Mouse (Mus musculus) hindbrain, embryonic 10.5 days (tissue): Measurements from ENCODE around the gene Utrn. TPM values are rescaled to one million over a fixed set of nuclear protein-coding genes. Genes with fewer than 3 reads are reported as not detected.

Experiments
- DNase-seq: peaks from one replicate; pipeline ENCODE4 v3.0.0-alpha.2; 2017; ENCODE audit warnings: low spot score
- H3K27ac ChIP-seq: fragments of 300-500 bp; sonication (generic); 2 replicates; pipeline ENCODE4 v1.5.1; 2016; ENCODE audit warnings: mild to moderate bottlenecking, moderate library complexity
- H3K27me3 ChIP-seq: fragments of 300-500 bp; sonication (generic); 2 replicates; pipeline ENCODE4 v1.6.1; 2016; ENCODE audit warnings: mild to moderate bottlenecking; ENCODE audit not compliant: poor library complexity, insufficient read depth, severe bottlenecking
- H3K36me3 ChIP-seq: fragments of 300-500 bp; sonication (generic); 2 replicates; pipeline ENCODE4 v1.6.1; 2016; ENCODE audit warnings: mild to moderate bottlenecking, moderate library complexity
- H3K4me1 ChIP-seq: fragments of 300-500 bp; sonication (generic); replicated peaks from 2 replicates; pipeline ENCODE4 v1.6.1; 2016; ENCODE audit warnings: mild to moderate bottlenecking
- H3K4me3 ChIP-seq: fragments of 300-500 bp; sonication (generic); 2 replicates; pipeline ENCODE4 v1.5.1; 2016; ENCODE audit warnings: mild to moderate bottlenecking, moderate library complexity
- H3K9me3 ChIP-seq: fragments of 300-500 bp; sonication (generic); 2 replicates; pipeline ENCODE4 v1.6.1; 2016; ENCODE audit warnings: mild to moderate bottlenecking, moderate library complexity
- WGBS: fragments of 180-500 bp; shearing (Covaris S2); methylation state at CpG from one replicate; pipeline ENCODE4 v1.1.7; 2016; 5-methylcytosine and 5-hydroxymethylcytosine counted together
- polyA plus RNA-seq: library from polyadenylated mRNA; unstranded; fragments of >200 nt; fragmentation: Nextera tagmentation; extraction: Ambion mirVana; gene quantifications from 2 replicates; pipeline ENCODE4 v1.2.1, GENCODE M21; 2016

Gene Utrn
- polyA plus RNA-seq, 1 experiment from 2014 or later: 38.7 TPM

- Histone ChIP-seq H3K9me3 (no peaks in the 10 kb centered on the region), H3K4me3 (peak overlapping the region; percentile 86), H3K4me1 (peaks cover 20% of the 10 kb centered on the region), H3K36me3 (no peaks in the 10 kb centered on the region), H3K27me3 (no peaks in the 10 kb centered on the region), H3K27ac (peak overlapping the region; percentile 99)
- DNase-seq: peak; percentile 56
- WGBS: 2% methylated on average over 28 of the region's 28 CpGs
Observed at GRCm38 (mm10) chr10:12866971-12867732, 2.0 kb downstream of the Utrn start.

GRCm38 (mm10) chr10:12865201-12865600 lies 4.0 kb downstream of the Utrn start:
- Histone ChIP-seq H3K27me3 (no peaks in the 10 kb centered on the region), H3K4me3 (no peak overlapping the region), H3K27ac (no peak overlapping the region), H3K9me3 (no peaks in the 10 kb centered on the region), H3K36me3 (peaks cover 4% of the 10 kb centered on the region; the same call in 1 of the 2 replicates), H3K4me1 (peaks cover 20% of the 10 kb centered on the region)
- DNase-seq: no peak
- 95% methylated on average over 6 of the region's 6 CpGs for WGBS

- peaks cover 12% of the 10 kb centered on the region; the same call in 1 of the 2 replicates for H3K36me3 ChIP-seq
- DNase-seq: no peak
Observed at GRCm38 (mm10) chr10:12863581-12863980, 5.6 kb downstream of the Utrn start.

GRCm38 (mm10) chr10:12862047-12862446 lies 7.1 kb downstream of the Utrn start:
- H3K4me1 ChIP-seq: peaks cover 7% of the 10 kb centered on the region
- H3K4me3 ChIP-seq: no peak overlapping the region
- H3K36me3 ChIP-seq: peaks cover 13% of the 10 kb centered on the region; the same call in 1 of the 2 replicates
- no peaks in the 10 kb centered on the region for H3K9me3 ChIP-seq
- H3K27ac ChIP-seq: no peak overlapping the region
- DNase-seq: no peak
- whole genome bisulfite sequencing: 90% methylated on average over 8 of the region's 8 CpGs
- H3K27me3 ChIP-seq: no peaks in the 10 kb centered on the region

More at GRCm38 (mm10) chr10:12863581-12863980, 5.6 kb downstream of the Utrn start:
- 93% methylated on average over 9 of the region's 9 CpGs for WGBS
- Histone ChIP-seq H3K9me3 (no peaks in the 10 kb centered on the region), H3K27me3 (no peaks in the 10 kb centered on the region), H3K27ac (no peak overlapping the region), H3K4me1 (peaks cover 20% of the 10 kb centered on the region), H3K4me3 (no peak overlapping the region)

GRCm38 (mm10) chr10:12861381-12861780 lies 7.8 kb downstream of the Utrn start:
- Histone ChIP-seq H3K36me3 (peaks cover 16% of the 10 kb centered on the region; the same call in 1 of the 2 replicates), H3K4me3 (no peak overlapping the region), H3K9me3 (no peaks in the 10 kb centered on the region), H3K4me1 (peaks cover under 1% of the 10 kb centered on the region; the same call in 1 of the 2 replicates), H3K27ac (no peak overlapping the region), H3K27me3 (no peaks in the 10 kb centered on the region)
- no peak for DNase-seq
- 90% methylated on average over 2 of the region's 2 CpGs for WGBS

- WGBS: 92% methylated on average over 4 of the region's 4 CpGs
- Histone ChIP-seq H3K36me3 (peaks cover 21% of the 10 kb centered on the region; the same call in 1 of the 2 replicates), H3K27ac (no peak overlapping the region), H3K4me3 (no peak overlapping the region), H3K27me3 (no peaks in the 10 kb centered on the region), H3K4me1 (no peaks in the 10 kb centered on the region), H3K9me3 (no peaks in the 10 kb centered on the region)
- DNase-seq: no peak
Observed at GRCm38 (mm10) chr10:12860765-12861164, 8.4 kb downstream of the Utrn start.

GRCm38 (mm10) chr10:12860331-12860730 lies 8.8 kb downstream of the Utrn start:
- Histone ChIP-seq H3K27me3 (no peaks in the 10 kb centered on the region), H3K4me1 (no peaks in the 10 kb centered on the region), H3K9me3 (no peaks in the 10 kb centered on the region), H3K36me3 (peaks cover 23% of the 10 kb centered on the region; the same call in 1 of the 2 replicates), H3K4me3 (no peak overlapping the region), H3K27ac (no peak overlapping the region)
- no peak for DNase-seq
- WGBS: 86% methylated on average over 7 of the region's 7 CpGs

- Histone ChIP-seq H3K36me3 (peaks cover 23% of the 10 kb centered on the region; the same call in 1 of the 2 replicates), H3K4me1 (peaks cover 7% of the 10 kb centered on the region; the same call in 1 of the 2 replicates), H3K27ac (no peak overlapping the region), H3K9me3 (no peaks in the 10 kb centered on the region), H3K4me3 (no peak overlapping the region), H3K27me3 (no peaks in the 10 kb centered on the region)
- no peak for DNase-seq
- WGBS: 83% methylated on average over 5 of the region's 5 CpGs
Observed at GRCm38 (mm10) chr10:12858017-12858416, 11.1 kb downstream of the Utrn start.

DNA sequence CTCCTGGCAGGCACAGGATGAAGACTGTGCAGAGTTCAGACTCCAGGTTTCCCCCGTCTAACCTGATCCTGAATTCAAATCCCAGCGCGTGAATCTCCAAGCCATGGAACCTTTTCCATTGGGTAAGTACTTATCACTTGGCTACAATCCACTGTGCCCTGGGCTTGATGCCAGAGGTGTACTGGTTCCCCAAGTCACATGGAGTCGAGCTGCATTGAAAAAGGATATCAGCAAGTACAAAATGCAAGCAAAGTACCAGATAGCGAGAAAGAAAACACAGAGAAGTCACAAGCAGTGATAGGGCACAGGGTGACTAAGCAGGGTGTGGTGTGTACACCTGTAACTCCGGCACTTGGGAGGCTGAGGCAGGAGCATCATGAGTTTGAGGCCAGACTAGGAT lies 14.9 kb downstream of the Utrn start:
- DNase-seq: no peak
- 93% methylated on average over 6 of the region's 6 CpGs for WGBS

GRCm38 (mm10) chr10:12853776-12854175 lies 15.4 kb downstream of the Utrn start:
- 76% methylated on average over 6 of the region's 6 CpGs for WGBS
- peaks cover 7% of the 10 kb centered on the region; the same call in 1 of the 2 replicates for H3K4me1 ChIP-seq
- H3K4me3 ChIP-seq: no peak overlapping the region
- no peak for DNase-seq
- H3K36me3 ChIP-seq: peaks cover 11% of the 10 kb centered on the region; the same call in 1 of the 2 replicates
- no peaks in the 10 kb centered on the region for H3K9me3 ChIP-seq
- H3K27me3 ChIP-seq: no peaks in the 10 kb centered on the region
- no peak overlapping the region for H3K27ac ChIP-seq

More for the DNA sequence above, 14.9 kb downstream of the Utrn start:
- H3K27me3 ChIP-seq: no peaks in the 10 kb centered on the region
- H3K4me1 ChIP-seq: peaks cover 7% of the 10 kb centered on the region; the same call in 1 of the 2 replicates
- no peaks in the 10 kb centered on the region for H3K9me3 ChIP-seq
- H3K36me3 ChIP-seq: peaks cover 13% of the 10 kb centered on the region; the same call in 1 of the 2 replicates
- no peak overlapping the region for H3K27ac ChIP-seq
- no peak overlapping the region for H3K4me3 ChIP-seq

GRCm38 (mm10) chr10:12853196-12853620 lies 16.0 kb downstream of the Utrn start:
- WGBS: 74% methylated on average over 7 of the region's 7 CpGs
- H3K27ac ChIP-seq: no peak overlapping the region
- H3K9me3 ChIP-seq: no peaks in the 10 kb centered on the region
- peaks cover 11% of the 10 kb centered on the region; the same call in 1 of the 2 replicates for H3K36me3 ChIP-seq
- H3K27me3 ChIP-seq: no peaks in the 10 kb centered on the region
- DNase-seq: no peak
- peaks cover 7% of the 10 kb centered on the region; the same call in 1 of the 2 replicates for H3K4me1 ChIP-seq
- no peak overlapping the region for H3K4me3 ChIP-seq

GRCm38 (mm10) chr10:12852416-12853195 lies 16.6 kb downstream of the Utrn start:
- H3K9me3 ChIP-seq: no peaks in the 10 kb centered on the region
- no peak overlapping the region for H3K27ac ChIP-seq
- DNase-seq: no peak
- H3K27me3 ChIP-seq: no peaks in the 10 kb centered on the region
- H3K4me3 ChIP-seq: no peak overlapping the region
- H3K36me3 ChIP-seq: peaks cover 11% of the 10 kb centered on the region; the same call in 1 of the 2 replicates
- WGBS: 89% methylated on average over 15 of the region's 15 CpGs
- peaks cover 7% of the 10 kb centered on the region; the same call in 1 of the 2 replicates for H3K4me1 ChIP-seq
